Mouse (Mus musculus) urinary bladder, postnatal 25 days (tissue): ENCODE data around the gene Gm21312.
"Not testable (repeated sequence)": the region's sequence is repeated elsewhere in the genome, so short reads cannot be mapped to it uniquely, and the experiment has no call there.

Experiments
- DNase-seq: peaks from one replicate; pipeline ENCODE4 v3.0.0; 2022; ENCODE audit warnings: low spot score

The Gm21312 gene

DNA sequence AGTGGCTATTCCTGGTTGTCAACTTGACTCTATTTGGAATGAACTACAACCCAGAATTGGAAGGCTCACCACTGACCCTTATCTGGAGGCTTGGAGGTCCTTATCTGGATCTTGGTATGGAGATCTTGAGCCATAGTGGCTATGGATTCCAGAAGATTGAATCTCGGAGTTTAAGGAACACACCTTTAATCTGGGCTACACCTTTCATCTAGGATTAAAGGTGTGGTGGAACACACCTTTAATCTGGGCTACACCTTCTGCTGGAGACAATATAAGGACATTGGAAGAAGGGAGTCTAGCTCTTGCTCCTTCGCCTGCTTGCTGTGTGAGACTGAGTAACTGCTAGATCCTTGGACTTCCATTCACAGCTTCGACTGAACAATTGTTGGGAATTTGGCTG, at the start of gene Gm21312:
Gm21312 (plus strand) TSS at position 301 of the 400 bp plus-strand sequence.
- DNase-seq = not testable (repeated sequence)

DNA sequence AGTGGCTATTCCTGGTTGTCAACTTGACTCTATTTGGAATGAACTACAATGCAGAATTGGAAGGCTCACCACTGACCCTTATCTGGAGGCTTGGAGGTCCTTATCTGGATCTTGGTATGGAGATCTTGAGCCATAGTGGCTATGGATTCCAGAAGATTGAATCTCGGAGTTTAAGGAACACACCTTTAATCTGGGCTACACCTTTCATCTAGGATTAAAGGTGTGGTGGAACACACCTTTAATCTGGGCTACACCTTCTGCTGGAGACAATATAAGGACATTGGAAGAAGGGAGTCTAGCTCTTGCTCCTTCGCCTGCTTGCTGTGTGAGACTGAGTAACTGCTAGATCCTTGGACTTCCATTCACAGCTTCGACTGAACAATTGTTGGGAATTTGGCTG, 34.1 kb upstream of the Gm21312 start, which contains the start of gene Gm21293:
Gm21293 (plus strand) TSS at position 301 of the 400 bp plus-strand sequence.
- DNase-seq = not testable (repeated sequence)

DNA sequence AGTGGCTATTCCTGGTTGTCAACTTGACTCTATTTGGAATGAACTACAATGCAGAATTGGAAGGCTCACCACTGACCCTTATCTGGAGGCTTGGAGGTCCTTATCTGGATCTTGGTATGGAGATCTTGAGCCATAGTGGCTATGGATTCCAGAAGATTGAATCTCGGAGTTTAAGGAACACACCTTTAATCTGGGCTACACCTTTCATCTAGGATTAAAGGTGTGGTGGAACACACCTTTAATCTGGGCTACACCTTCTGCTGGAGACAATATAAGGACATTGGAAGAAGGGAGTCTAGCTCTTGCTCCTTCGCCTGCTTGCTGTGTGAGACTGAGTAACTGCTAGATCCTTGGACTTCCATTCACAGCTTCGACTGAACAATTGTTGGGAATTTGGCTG, 25.6 kb upstream of the Gm21312 start, which contains the start of gene Gm6763:
Gm6763 (plus strand) TSS at position 301 of the 400 bp plus-strand sequence.
- DNase-seq = not testable (repeated sequence)

DNA sequence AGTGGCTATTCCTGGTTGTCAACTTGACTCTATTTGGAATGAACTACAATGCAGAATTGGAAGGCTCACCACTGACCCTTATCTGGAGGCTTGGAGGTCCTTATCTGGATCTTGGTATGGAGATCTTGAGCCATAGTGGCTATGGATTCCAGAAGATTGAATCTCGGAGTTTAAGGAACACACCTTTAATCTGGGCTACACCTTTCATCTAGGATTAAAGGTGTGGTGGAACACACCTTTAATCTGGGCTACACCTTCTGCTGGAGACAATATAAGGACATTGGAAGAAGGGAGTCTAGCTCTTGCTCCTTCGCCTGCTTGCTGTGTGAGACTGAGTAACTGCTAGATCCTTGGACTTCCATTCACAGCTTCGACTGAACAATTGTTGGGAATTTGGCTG, 17.1 kb upstream of the Gm21312 start, which contains the start of gene Gm8764:
Gm8764 (plus strand) TSS at position 301 of the 400 bp plus-strand sequence.
- not testable (repeated sequence) for DNase-seq

DNA sequence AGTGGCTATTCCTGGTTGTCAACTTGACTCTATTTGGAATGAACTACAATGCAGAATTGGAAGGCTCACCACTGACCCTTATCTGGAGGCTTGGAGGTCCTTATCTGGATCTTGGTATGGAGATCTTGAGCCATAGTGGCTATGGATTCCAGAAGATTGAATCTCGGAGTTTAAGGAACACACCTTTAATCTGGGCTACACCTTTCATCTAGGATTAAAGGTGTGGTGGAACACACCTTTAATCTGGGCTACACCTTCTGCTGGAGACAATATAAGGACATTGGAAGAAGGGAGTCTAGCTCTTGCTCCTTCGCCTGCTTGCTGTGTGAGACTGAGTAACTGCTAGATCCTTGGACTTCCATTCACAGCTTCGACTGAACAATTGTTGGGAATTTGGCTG, 8.6 kb upstream of the Gm21312 start, which contains the start of gene Gm21304:
Gm21304 (plus strand) TSS at position 301 of the 400 bp plus-strand sequence.
- DNase-seq = not testable (repeated sequence)

DNA sequence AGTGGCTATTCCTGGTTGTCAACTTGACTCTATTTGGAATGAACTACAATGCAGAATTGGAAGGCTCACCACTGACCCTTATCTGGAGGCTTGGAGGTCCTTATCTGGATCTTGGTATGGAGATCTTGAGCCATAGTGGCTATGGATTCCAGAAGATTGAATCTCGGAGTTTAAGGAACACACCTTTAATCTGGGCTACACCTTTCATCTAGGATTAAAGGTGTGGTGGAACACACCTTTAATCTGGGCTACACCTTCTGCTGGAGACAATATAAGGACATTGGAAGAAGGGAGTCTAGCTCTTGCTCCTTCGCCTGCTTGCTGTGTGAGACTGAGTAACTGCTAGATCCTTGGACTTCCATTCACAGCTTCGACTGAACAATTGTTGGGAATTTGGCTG, 8.4 kb downstream of the Gm21312 start, which contains the start of gene Gm20765:
Gm20765 (plus strand) TSS at position 301 of the 400 bp plus-strand sequence.
- DNase-seq = not testable (repeated sequence)

DNA sequence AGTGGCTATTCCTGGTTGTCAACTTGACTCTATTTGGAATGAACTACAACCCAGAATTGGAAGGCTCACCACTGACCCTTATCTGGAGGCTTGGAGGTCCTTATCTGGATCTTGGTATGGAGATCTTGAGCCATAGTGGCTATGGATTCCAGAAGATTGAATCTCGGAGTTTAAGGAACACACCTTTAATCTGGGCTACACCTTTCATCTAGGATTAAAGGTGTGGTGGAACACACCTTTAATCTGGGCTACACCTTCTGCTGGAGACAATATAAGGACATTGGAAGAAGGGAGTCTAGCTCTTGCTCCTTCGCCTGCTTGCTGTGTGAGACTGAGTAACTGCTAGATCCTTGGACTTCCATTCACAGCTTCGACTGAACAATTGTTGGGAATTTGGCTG, 16.9 kb downstream of the Gm21312 start, which contains the start of gene Gm4340:
Gm4340 (plus strand) TSS at position 301 of the 400 bp plus-strand sequence.
- not testable (repeated sequence) for DNase-seq

DNA sequence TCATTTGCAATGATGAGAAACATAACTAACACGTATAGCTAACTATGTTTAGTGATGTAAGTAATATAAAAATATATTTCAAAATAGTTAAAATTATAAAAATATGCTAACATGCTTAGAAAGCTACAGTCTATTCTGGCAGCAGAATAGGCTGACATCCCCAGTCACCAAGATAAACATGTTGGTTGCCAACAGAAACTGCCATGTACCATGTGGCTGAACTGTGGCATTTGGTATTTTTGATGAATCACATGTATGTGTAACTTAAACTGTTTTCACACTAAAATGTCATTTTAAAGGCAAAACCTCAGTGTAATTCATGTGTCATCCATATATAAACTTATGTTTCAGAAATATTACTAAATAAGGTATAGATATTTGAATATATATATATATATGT, 32.8 kb downstream of the Gm21312 start:
- DNase-seq = no peak

DNA sequence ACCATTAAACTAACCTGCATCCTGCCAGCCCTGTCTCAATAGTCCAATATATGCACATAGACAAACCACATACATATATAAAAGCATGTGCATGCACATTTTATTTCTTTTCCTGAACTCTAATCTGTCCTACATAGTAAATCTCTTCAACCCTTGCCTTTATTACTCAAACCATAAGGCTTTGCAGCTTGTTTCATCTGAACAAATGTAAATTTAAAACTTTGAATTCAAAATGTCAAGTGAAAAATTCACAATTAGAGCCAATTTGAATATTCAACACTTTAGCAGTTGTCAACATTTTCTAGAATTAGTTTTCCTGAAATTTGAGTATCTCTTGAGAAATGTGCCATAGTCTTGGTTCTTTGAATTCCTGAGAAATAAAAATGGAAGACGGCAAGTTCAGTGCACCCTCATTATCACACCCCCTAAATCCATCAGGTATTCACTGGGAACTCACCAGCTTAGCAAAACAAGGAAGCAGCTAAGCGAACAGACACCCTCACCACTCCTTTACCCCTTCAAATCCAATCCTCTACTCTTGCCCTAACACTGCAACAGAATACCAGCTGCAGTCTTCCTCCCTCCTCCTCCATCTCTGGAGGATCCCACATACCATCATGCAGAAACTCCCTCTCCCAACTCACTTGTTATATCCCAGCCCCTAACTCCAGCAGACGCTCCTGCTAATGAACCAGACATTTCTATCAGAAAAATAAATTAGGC, 33.6 kb downstream of the Gm21312 start:
- DNase-seq = no peak

DNA sequence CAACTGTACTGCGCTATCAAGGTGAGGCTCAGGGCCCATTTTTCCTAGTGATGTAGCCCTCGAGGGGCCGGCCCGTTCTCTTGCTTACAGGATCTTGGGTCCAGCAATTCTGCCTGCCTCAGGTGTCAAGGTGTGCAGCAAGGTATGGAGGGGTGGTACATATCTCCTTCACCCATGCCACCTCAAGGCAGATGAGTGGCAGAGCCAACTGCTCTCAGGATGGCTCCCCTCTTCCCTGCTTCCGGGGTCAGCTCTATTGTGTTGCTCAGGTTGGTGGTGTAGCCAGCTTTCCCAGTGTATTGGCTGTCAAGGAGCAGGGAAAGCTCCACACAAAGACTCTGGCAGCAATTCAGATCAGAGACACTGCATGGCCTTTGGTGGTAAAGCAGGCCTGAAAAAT, 37.7 kb downstream of the Gm21312 start:
- no peak for DNase-seq

DNA sequence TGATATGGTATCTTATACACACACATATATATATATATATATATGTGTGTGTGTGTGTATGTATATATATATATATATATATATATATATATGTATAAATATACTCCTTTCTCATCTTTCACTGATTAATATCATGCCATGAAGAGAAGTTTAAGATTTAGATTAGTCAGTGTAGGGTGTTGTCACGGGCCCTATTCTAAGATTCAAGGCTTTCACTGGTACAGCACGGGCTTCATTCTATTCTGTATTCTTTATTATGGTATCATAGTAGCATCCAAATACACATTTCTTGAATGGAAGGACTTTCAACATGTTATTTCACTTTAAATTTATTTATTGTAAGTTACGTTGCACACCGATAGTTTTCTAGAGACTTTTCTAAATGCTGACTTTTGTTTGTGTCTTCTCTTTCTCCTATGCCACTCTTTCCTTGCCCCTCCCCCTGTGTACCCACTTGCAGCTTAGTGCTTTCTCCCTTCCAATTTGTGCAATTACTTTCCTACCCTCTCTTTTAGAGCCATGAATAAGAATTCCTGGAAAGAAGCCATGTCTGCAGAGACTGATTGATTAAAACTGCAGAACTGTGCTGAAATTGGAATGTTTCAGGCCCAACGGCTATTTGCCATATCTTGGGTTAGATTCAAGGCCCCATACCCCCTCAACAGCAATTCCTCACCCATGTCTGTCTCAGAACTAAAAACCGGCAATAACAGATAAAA, 43.6 kb downstream of the Gm21312 start:
- DNase-seq = no peak
